Mouse (Mus musculus): ENCODE data around the gene Hmgb4. TPM values are rescaled to one million over a fixed set of nuclear protein-coding genes. Genes with fewer than 3 reads are reported as not detected.

Gene Hmgb4
- total RNA-seq (2021) = not detected

GRCm38 (mm10) chr4:128260907-128261560 lies at the start of gene Hmgb4:
TSS of gene Hmgb4 (minus strand) at chr4:128260957.
- DNase-seq = no peak

- no peak for DNase-seq
Observed at GRCm38 (mm10) chr4:128306011-128306410, 45.3 kb upstream of the Hmgb4 start.

- no peak for DNase-seq
Observed at GRCm38 (mm10) chr4:128304049-128304448, 43.3 kb upstream of the Hmgb4 start.

- no peak for DNase-seq
Observed at GRCm38 (mm10) chr4:128288095-128288494, 27.3 kb upstream of the Hmgb4 start.

GRCm38 (mm10) chr4:128285009-128285408 lies 24.3 kb upstream of the Hmgb4 start:
- no peak for DNase-seq

- DNase-seq = no peak
Observed at GRCm38 (mm10) chr4:128275586-128275985, 14.8 kb upstream of the Hmgb4 start.

- DNase-seq = no peak
Observed at GRCm38 (mm10) chr4:128275116-128275515, 14.4 kb upstream of the Hmgb4 start.

GRCm38 (mm10) chr4:128273146-128273545 lies 12.4 kb upstream of the Hmgb4 start:
- no peak for DNase-seq

GRCm38 (mm10) chr4:128272501-128272900 lies 11.7 kb upstream of the Hmgb4 start:
- no peak for DNase-seq

- DNase-seq = peak; percentile 42
Observed at GRCm38 (mm10) chr4:128270931-128271330, 10.2 kb upstream of the Hmgb4 start.

- DNase-seq = peak; percentile 30
Observed at GRCm38 (mm10) chr4:128270177-128270576, 9.4 kb upstream of the Hmgb4 start.

- DNase-seq = peak; percentile 22
Observed at GRCm38 (mm10) chr4:128269261-128269875, 8.6 kb upstream of the Hmgb4 start.

GRCm38 (mm10) chr4:128265341-128265740 lies 4.6 kb upstream of the Hmgb4 start:
- DNase-seq = no peak

GRCm38 (mm10) chr4:128264491-128264890 lies 3.7 kb upstream of the Hmgb4 start:
- DNase-seq = no peak

GRCm38 (mm10) chr4:128259211-128259610 lies 1.5 kb downstream of the Hmgb4 start:
- no peak for DNase-seq

- peak; percentile 63 for DNase-seq
Observed at GRCm38 (mm10) chr4:128248676-128249075, 12.1 kb downstream of the Hmgb4 start.

GRCm38 (mm10) chr4:128245201-128245600 lies 15.6 kb downstream of the Hmgb4 start:
- DNase-seq = no peak

- DNase-seq = no peak
Observed at GRCm38 (mm10) chr4:128241854-128242356, 18.9 kb downstream of the Hmgb4 start.

GRCm38 (mm10) chr4:128241075-128241853 lies 19.5 kb downstream of the Hmgb4 start:
- no peak for DNase-seq

GRCm38 (mm10) chr4:128239113-128239512 lies 21.6 kb downstream of the Hmgb4 start:
- no peak for DNase-seq

- DNase-seq = no peak
Observed at GRCm38 (mm10) chr4:128233458-128233857, 27.3 kb downstream of the Hmgb4 start.

GRCm38 (mm10) chr4:128227377-128228316 lies 33.1 kb downstream of the Hmgb4 start:
- no peak for DNase-seq
